In genomic region chr10:117148361-117149003, GRCm38 (mm10) we compare ENCODE assay signal across 7 mouse cellular contexts. TPM values are rescaled to one million over a fixed set of nuclear protein-coding genes. Genes with fewer than 3 reads are reported as not detected.
DNase-seq lines count a peak whose midpoint lies in the region; ATAC-seq lines count a peak whose summit lies in the region.

Gene Frs2 (minus strand): TSS chr10:117148534.

- DNase-seq in adrenal gland, postnatal 10 days = peak; percentile 99
- DNase-seq in embryonic facial prominence, embryonic 10.5 days (ENCODE audit: low spot score) = peak; percentile 98
- DNase-seq in kidney, adult 11 months = peak; percentile 95
- peak; percentile 98 for DNase-seq in limb, embryonic 10.5 days (ENCODE audit: low spot score)
- peak; percentile 90 for DNase-seq in spleen, adult 12 weeks (ENCODE audit: low spot score)

- peak; percentile 73 for ATAC-seq in granulocyte monocyte progenitor cell, adult 5-6 weeks (replicated peaks; ENCODE audit: poor library complexity, severe bottlenecking)
- ATAC-seq in midbrain, embryonic 13.5 days = peak; percentile 98

- H3K36me3 ChIP-seq in embryonic facial prominence, embryonic 10.5 days (replicated peaks) = no peaks in the 10 kb centered on the region
- no peaks in the 10 kb centered on the region for H3K36me3 ChIP-seq in limb, embryonic 10.5 days
- H3K36me3 ChIP-seq in midbrain, embryonic 13.5 days = no peaks in the 10 kb centered on the region

- H3K9ac ChIP-seq in midbrain, embryonic 13.5 days (replicated peaks) = peak within 1 kb of the TSS; percentile 98

- no peaks in the 10 kb centered on the region for H3K9me3 ChIP-seq in embryonic facial prominence, embryonic 10.5 days
- H3K9me3 ChIP-seq in limb, embryonic 10.5 days (replicated peaks) = no peaks in the 10 kb centered on the region
- H3K9me3 ChIP-seq in midbrain, embryonic 13.5 days = no peaks in the 10 kb centered on the region

- WGBS in embryonic facial prominence, embryonic 10.5 days = under 1% methylated on average over 57 of the region's 57 CpGs
- WGBS in limb, embryonic 10.5 days = under 1% methylated on average over 57 of the region's 57 CpGs
- 1% methylated on average over 48 of the region's 57 CpGs for WGBS in midbrain, embryonic 13.5 days

- H3K27me3 ChIP-seq in embryonic facial prominence, embryonic 10.5 days (replicated peaks; ENCODE audit: low read depth, poor library complexity, severe bottlenecking) = peaks cover 12% of the 10 kb centered on the region
- H3K27me3 ChIP-seq in limb, embryonic 10.5 days (ENCODE audit: low read depth, poor library complexity, severe bottlenecking) = 0 out of 2 replicates have a peak, but pooled peaks cover 7% of the 10 kb centered on the region
- peaks cover 13% of the 10 kb centered on the region; the same call in 1 of the 2 replicates for H3K27me3 ChIP-seq in midbrain, embryonic 13.5 days

- H3K4me2 ChIP-seq in midbrain, embryonic 13.5 days (replicated peaks) = peak within 1 kb of the TSS; percentile 74

- peak within 1 kb of the TSS; percentile 98 for H3K4me3 ChIP-seq in embryonic facial prominence, embryonic 10.5 days
- peak within 1 kb of the TSS; percentile 99 for H3K4me3 ChIP-seq in limb, embryonic 10.5 days
- H3K4me3 ChIP-seq in midbrain, embryonic 13.5 days (replicated peaks) = peak within 1 kb of the TSS; percentile 98

- peak within 1 kb of the TSS; percentile 96 for H3K27ac ChIP-seq in embryonic facial prominence, embryonic 10.5 days (replicated peaks)
- H3K27ac ChIP-seq in limb, embryonic 10.5 days = peak within 1 kb of the TSS; percentile 97
- peak within 1 kb of the TSS; percentile 91 for H3K27ac ChIP-seq in midbrain, embryonic 13.5 days

- H3K4me1 ChIP-seq in embryonic facial prominence, embryonic 10.5 days = peaks cover 52% of the 10 kb centered on the region
- peaks cover 55% of the 10 kb centered on the region for H3K4me1 ChIP-seq in limb, embryonic 10.5 days
- H3K4me1 ChIP-seq in midbrain, embryonic 13.5 days (replicated peaks) = peaks cover 47% of the 10 kb centered on the region

RNA-seq across cellular contexts. Expression of gene Frs2, which starts in this region (rescaled TPM):
- 10 to 100 TPM; 24.0 to 26.4 TPM for total RNA-seq in adrenal gland, postnatal 10 days (2021)
- 20.4 and 21.6 TPM in 2 replicates for polyA plus RNA-seq in embryonic facial prominence, embryonic 10.5 days (2016; fragmentation: Nextera tagmentation; extraction: Ambion mirVana)
- 32.6 and 36.4 TPM in 2 replicates for total RNA-seq in granulocyte monocyte progenitor cell, adult 5-6 weeks (2014; fragmentation: Nextera tagmentation)
- total RNA-seq in granulocyte monocyte progenitor cell, adult 5-6 weeks (2017) = 12.1 and 12.9 TPM in 2 replicates
- 18.0 and 20.0 TPM in 2 replicates for polyA plus RNA-seq in limb, embryonic 10.5 days (2016; fragmentation: Nextera tagmentation; extraction: Ambion mirVana)
- polyA plus RNA-seq in midbrain, embryonic 13.5 days (2015; fragmentation: Nextera tagmentation; extraction: Ambion mirVana) = 19.0 and 22.2 TPM in 2 replicates

Comparison
In these comparisons a context has a peak if more than half of its experiments do, and no peak if none do; other contexts are left out.
1. Peak in every context shown above with its lines: DNase-seq, ATAC-seq, H3K4me3 ChIP-seq and H3K27ac ChIP-seq.